Mouse (Mus musculus): ENCODE data around the gene Bpifa6.
"Not testable (repeated sequence)": the region's sequence is repeated elsewhere in the genome, so short reads cannot be mapped to it uniquely, and the experiment has no call there.

Bpifa6 gene

DNA sequence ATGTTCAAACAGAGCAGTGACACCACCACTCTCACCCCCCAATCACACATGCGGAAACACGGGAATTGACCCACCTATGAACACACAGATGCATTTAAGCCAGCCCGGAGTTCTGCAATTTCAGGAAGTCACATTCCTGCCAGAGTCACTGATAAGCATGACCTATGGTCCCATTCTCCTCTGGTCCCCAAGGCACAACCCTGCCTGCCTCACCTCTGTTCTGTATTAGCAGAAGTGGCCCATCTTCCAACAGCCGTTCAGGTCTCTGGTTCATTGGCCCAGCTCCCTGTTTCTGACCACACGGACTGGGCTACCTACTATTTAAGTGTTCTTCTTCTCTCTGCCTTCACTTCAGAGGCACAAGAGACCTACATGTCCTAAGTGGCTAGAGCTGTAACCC lies at the start of gene Bpifa6:
Gene Bpifa6 (plus strand): TSS at position 364 of the 400 bp plus-strand sequence.
- no peak for DNase-seq (ENCODE audit: extremely low spot score, low spot score)

DNA sequence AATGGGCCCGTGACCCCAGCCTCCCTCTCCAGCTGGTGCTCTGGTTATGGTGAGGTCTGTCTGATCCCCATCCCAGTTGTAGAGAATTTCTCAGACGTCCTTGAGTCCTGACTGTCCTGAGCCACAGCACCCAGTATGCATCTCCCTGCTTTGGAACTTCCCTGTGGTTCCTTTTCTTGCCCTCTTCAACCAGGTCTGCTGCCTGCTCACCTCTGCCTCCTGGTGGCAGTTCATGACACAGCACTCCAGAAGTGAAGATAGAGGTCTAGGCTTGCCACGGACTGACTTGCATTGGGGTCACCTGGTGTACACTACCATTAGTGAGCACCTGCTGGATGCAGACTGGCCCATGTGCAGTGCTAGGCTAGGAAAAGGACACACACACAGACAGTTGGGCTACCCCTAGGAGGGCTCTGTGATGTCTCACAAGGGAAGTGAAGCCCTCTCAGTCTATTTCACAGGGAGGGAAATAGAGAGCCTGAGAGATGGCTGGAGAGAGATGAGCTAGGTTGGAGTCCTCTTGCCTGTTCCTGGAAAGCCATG lies 44.8 kb upstream of the Bpifa6 start:
- DNase-seq (ENCODE audit: extremely low spot score, low spot score), result peak; percentile 59

DNA sequence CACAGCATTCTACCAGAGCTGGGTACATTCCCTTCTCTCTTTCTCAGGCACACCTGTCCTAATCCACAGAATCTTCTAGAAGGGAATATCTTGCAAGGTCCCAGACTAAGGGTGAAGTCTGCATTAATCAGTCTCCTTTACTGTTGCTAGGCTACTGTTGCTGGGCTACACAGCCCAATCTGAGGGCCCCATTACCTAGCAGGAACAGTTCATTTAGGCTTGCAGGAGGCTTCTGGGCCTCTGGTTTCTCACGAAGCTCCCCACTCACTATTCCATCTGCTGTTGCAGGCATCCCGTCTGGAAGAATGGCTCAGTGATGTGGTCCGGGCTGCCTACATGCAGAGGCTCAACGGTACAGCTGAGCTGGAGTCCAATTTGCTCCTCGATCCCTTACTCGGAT lies 43.6 kb upstream of the Bpifa6 start:
- no peak for DNase-seq (ENCODE audit: extremely low spot score, low spot score)

DNA sequence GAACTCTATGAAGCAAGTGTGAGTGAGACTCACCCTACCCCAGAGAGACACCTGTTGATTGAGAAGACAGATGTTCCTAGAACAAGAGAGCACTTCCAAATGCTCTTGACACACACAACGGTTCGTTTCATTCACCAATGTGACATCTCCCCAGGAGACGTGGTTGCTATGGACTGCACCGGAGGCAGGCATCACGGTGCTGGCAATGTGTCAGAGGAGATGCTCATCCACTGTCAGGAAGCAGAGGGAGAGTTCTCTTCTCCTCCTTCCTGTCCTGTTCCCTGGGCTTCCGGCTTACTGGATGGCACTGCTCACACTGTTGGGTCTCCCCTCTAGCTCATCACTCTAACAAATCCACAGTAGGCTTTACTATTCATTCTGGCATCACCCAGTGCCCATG lies 41.4 kb upstream of the Bpifa6 start:
- DNase-seq (ENCODE audit: extremely low spot score, low spot score), result no peak

DNA sequence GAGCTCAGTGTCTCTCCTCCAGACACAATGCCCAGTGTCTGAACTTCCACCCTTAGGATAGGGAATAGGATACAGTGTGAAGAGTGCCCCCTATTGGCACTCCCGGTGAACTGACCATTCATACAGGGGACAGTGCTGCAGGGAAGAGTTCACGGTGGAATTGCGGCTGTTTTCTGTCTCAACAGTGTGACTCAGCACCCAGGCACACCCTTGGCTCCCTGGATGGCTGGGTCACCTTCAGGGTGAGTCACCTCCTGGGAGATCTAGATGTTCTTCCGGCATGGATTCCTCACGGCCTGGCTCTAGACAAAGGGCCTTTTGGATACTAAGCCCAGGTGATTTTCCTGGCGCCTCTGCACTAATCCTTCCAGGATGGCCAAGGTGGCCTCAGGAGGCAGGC lies 39.4 kb upstream of the Bpifa6 start:
- DNase-seq (ENCODE audit: extremely low spot score, low spot score), result no peak

DNA sequence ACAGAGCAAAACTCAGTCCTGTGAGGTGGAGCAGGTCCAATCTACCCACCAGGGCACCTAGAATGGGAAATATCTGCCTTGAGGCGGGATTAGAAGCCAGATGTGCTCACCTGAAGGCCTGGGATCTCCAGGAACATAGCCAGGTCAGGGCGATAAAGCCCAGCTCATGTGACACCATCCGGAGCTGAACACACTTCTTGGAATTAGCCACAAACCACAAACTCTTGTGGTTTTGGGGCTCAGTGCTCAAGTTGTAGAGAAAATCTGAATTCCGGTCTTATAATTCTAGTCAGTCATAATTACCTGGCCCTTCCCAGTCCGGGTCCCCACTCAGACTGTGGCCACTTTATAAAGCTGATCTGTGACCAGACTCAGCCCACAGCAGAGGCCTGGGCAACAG lies 36.9 kb upstream of the Bpifa6 start, which contains the start of gene Bpifb4:
Gene Bpifb4 (plus strand): TSS at position 370 of the 400 bp plus-strand sequence.
- DNase-seq (ENCODE audit: extremely low spot score, low spot score), result no peak

DNA sequence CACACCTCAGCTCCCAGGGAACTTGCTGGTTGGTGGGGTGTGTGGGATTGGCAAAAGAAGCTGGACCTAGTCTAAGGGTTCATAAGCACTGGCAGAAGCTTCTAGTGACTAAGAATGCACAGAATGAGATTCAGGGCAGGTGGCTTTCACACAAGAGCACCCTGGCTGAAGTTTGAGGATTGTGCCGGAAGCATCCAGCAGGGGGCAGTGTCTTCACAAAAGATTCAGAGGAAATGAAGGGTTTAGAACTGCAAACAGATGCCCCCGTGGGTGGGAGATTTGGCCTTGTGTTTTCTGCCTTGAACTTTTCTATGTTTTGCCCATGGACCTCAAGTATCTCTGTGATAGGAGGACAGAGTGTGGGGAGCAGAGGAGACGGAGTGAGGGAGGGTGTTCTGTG lies 31.2 kb upstream of the Bpifa6 start:
- DNase-seq (ENCODE audit: extremely low spot score, low spot score), result peak; percentile 71

DNA sequence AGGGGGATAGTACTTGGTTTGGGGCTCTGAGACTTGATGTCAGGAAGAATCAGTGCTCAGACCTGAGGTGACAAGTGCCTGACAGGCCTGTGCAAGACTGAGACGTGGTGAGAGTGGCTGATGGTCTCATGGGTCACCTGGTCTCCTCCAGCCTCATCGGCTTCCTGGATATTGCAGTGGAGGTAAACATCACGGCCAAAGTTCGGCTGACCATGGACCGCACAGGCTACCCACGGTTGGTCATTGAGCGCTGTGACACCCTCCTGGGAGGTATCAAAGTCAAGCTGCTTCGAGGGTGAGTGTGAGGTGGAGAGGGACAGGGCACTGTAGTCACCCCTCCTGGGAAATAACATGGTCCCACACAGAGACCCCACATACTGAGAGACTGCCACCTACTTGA lies 30.2 kb upstream of the Bpifa6 start:
- no peak for DNase-seq (ENCODE audit: extremely low spot score, low spot score)

DNA sequence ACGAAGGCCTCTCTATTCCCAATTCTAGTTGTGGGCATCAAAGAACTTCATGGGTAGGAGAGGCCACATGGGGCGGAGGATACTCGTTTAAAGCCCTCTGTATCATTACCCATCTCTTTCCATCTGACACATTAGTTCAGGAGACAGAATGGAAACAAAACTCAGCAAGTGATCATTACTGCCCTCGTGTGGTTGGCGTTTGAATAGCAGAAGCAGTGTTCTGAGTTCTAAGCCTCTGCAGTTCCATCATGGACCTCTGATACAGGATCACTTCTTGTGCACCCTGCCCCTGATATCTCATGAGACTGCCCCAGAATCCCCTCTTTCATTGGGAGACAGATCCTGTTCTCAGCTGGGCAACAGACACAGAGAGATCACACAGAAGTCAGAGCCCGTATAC lies 21.8 kb upstream of the Bpifa6 start:
- DNase-seq (ENCODE audit: extremely low spot score, low spot score), result peak; percentile 71

DNA sequence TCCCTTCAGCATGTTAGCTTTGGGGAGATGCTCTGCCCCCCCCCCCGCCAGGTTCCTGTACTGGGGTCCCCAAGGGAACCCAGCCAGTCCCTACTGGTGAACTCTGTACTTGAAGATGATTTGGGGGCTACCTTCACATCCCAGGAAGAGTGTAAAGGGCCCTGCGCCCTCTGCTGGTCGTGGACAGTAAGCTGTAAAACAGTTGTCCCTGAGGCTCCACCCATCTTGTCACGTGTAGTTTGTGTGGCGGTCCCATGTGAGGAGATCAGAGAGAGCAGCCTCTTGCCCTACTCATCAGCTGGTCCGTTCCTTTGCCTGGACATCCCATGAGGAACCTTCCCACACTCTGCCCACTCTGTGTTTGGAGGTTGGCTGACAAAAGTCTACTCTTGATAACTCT lies 20.9 kb upstream of the Bpifa6 start:
- DNase-seq (ENCODE audit: extremely low spot score, low spot score), result peak; percentile 62

DNA sequence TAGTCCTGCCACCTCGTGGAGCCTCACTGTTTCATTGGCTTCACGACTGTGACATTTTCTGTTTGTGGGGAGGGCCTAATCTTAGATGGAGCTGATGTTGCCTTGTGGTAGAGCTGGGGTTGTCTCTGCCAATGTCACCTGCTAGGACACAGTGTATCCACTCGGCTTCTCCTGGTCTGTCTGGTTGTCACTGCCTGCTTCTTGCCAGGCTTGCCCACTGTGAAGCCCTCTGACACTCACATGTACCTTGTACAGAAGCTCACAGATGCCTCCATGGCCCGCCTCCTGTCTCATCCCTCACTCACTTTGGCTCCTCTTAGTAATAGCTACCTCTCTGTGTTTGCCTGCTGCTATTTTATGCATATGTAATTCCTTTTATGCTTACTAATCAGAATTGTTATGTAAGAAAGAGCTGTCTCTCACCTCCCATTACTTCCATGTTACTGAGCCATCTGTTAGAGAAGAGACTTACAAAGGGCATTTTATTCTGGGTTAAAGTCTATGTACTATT lies 11.9 kb upstream of the Bpifa6 start:
- DNase-seq (ENCODE audit: extremely low spot score, low spot score), result no peak

DNA sequence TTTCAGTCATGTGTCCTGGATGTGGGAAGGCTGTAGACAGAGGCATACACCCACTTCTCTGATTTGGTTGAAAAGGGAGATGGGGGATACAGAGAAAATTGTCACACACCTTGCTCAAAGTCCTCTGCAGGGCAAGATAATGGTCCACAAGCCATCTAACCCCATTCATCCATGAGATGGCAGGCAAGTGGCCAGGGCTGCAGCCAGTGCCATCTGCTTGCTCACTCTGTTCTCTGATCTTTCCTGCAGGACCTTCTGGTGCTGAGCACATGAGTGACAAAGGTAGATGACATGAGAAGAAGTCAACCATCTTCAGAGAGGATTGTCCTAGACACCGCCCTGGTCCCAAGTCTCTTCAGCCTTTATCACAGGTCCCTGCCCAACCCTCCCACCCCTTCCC lies 11.4 kb upstream of the Bpifa6 start:
- no peak for DNase-seq (ENCODE audit: extremely low spot score, low spot score)

DNA sequence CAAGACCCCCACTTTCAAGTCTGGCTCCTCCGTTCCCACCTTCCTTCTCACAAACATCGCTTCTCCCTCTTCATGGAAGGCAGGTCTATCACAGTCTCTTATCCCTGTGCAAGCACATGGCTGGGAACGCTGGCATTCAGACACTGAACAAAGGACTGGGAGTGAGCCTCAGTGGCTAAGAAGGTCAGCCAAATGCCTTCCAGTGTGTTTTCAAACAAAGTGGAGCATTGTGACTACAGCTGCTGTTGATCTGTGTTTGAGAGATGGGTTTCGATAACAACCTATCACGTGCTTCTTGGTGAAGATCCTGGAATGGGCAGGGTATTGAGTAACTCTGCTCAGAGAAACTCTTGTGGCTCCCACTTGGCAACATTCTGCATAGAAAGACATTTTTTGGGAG lies 4.5 kb upstream of the Bpifa6 start:
- DNase-seq (ENCODE audit: extremely low spot score, low spot score), result no peak

DNA sequence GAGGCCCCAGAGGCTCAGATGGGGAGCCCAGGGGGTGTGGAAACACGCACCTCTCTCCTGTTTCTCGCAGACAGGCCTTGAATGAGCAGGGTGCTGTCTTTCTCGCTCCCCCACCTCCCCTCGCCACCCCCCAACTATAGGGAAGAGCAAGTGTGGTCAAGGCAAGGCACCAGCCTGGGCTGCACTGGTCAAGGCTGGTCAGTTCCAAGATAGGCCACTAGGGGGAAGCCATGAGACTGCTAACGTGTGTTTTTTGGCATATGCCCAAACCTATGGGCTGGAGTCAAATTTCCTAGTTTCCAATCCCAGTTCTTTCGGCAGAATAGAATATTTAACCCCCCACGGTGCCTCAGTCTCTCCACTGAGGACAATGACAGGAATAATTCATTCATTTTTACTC lies 21.0 kb downstream of the Bpifa6 start:
- DNase-seq (ENCODE audit: extremely low spot score, low spot score), result peak; percentile 84

DNA sequence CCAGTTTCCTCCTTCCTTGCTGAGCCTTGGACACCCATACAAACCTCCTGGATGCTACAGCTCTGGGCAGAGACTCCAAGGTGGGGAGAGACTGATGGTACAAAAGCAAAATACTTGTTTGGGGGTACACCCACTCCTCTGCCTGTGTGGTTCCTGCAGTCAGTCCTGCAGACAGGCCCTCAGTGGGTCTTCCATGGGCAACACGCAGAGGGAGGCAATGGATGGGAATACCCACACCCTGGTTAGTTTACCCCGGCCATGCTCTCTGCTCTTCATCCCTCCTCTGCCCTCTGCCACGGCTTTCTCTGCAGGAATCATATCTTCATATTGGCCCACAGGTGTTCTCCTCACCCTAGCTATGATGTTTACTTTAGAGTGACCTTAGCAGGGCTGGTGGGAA lies 25.8 kb downstream of the Bpifa6 start:
- no peak for DNase-seq (ENCODE audit: extremely low spot score, low spot score)

DNA sequence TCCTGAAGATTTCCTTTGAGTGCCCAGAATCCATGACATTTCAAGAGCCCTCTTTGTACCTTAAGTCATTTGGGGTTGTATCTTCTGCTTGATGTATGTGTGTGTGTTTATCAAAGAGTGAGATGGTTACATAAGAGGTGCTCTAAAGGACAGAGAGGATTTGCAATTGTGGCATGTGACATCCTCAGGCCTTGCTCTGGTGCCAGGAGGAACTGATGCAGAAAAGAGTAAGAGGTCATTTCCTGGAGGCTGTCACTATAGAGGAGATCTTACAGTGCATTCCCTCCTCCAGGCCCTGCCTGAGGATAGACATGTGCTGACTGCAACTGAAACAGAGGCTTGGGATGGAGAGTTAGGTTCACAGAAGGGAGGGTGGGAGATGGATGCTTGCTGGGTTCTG lies 26.3 kb downstream of the Bpifa6 start:
- no peak for DNase-seq (ENCODE audit: extremely low spot score, low spot score)

DNA sequence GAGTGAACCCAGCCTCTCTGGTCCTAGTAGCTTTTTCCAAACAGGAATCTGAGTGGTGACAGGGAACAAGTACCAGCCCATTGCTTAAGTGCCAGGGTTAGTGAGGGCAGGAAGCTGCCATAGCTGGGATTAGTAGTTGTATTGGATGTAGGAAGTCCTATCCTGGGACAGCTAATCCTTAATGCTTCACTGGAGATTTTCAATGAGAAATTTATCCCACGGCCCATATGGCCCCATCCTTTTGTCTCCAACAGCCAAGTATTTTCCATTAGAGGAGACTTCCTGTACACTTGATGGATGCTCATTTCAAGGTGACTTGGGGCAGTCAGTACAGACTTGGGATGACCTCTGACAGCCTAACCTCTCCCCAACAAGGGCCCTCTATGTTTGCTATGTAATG lies 29.7 kb downstream of the Bpifa6 start:
- no peak for DNase-seq (ENCODE audit: extremely low spot score, low spot score)

DNA sequence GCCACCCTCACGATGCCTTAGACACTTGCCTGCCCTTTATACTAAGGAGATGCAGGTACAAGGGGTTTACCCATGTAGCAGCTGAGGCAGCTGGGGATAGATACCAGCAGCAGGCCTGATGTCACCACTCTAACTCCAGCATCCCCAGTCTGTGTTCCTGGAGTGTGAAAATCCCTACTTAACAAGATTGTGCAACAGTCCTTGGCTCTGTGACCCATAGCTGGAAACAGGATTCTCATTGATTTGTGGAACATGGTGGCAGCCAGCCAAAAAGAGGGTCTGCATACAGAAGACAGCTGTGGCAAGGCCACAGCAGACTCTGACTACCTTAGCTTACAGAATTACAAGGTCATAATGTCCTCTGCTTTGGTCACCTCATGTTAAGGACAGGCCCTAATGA lies 30.3 kb downstream of the Bpifa6 start:
- DNase-seq (ENCODE audit: extremely low spot score, low spot score), result no peak

DNA sequence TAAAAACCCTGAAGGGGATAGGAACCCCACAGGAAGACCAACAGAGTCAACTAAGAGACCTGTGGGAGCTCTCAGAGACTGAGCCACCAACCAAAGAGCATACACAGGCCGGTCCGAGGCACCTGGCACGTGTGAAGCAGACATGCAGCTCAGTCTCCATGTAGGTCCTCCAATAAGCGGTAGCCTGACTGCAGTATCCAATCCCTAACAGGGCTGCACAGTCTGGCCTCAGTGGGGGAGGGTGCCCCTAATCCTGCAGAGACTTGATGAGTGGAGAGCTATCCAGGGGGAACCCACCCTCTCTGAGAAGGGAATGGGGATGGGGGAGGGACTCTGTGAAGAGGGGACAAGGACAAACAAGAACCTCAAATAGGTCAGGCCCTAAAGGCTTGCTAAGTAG lies 31.0 kb downstream of the Bpifa6 start:
- no peak for DNase-seq (ENCODE audit: extremely low spot score, low spot score)

DNA sequence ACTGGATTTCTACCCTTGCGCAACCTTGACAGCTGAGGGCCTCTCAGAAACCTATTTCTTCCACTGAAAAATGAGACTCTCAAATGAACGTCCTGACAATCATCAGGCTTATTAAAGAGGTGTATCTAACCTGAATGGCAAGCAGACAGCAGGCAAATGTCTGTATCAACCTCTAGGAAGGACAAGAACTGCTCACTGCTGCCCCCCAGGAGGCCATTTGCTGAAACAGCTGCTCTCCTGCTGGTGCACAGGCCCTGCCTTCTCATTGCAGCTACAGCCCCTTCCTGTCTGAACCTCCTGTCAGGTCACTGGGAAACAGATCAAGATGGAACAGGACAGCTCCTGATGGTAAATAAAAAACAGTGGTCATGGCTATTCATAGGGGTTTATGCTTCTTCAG lies 31.6 kb downstream of the Bpifa6 start:
- DNase-seq (ENCODE audit: extremely low spot score, low spot score), result no peak

DNA sequence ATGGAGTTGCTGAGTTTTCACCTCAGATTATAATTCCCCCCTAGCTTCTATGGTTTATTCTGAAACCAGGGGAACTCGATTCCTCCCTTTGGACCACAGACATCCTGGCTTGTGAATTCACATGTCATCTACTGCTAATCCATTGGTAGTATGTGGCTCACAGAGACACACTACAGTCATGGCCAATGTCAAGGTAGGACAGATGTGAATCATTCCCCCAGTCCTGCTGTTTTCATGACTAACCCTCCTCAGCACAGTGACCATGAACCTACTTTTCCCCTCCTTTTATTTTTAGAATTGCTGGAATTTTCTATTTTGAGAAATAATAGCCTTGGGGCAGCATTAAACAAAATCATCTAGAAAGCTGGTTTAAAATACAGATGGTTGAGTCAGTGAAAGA lies 32.6 kb downstream of the Bpifa6 start:
- no peak for DNase-seq (ENCODE audit: extremely low spot score, low spot score)

DNA sequence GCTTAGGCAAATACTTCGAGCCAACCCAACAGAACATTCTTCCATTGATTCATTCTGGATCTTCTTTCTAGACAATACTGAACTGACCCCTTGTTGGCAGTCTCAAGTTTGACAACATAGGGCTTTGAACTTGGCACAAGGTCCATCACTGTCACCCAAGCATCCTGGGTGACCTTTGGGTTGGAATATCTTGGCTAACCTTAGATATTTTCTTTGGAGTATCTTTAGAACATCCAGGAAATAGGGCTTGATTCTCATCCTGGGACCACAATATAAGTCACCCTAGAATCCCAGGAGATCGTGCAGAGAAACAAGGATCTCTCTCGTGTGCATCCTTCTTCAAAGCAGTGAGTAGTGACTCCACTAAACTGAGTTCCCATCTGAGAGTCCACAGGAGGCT lies 33.2 kb downstream of the Bpifa6 start, which contains the start of gene Bpifa2:
Gene Bpifa2 (plus strand): TSS at position 301 of the 400 bp plus-strand sequence.
- no peak for DNase-seq (ENCODE audit: extremely low spot score, low spot score)

DNA sequence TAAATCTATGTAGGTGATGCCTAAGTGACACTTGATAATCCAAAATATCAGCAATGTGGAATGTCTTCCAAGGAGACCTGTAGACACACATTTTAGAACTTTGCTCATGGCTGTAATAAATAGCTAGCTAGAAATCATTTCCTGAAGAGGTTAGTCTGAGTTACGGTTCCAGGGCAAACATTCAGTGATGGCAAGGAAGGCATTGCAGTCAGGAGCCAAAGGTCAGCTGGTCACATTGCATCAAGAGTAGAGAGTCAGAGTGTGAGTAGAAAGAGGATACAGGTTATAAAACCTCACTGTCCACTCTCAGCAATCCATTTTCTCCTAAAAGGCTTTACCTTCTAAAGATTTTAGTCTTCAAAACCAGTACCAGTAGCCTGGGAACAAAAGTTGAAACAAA lies 43.2 kb downstream of the Bpifa6 start:
- DNase-seq (ENCODE audit: extremely low spot score, low spot score), result no peak

DNA sequence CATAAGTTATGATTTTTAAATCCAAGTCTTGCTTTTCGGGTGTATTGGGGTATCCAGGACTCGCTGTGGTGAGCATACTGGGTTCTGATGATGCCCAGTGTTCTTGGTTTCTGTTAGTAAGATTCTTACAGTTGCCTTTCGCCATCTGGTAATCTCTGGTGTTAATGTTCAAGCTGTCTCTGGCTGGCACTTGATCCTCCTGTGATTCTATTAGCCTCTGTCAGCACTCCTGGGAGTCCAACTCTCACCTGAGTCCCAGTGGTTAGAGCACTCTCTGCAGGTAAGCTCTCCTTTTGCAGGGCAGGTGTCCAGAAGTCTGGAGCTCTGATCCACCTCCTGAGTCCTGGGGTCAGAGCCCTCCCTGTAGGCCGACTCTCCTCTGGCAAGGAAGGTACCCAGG lies 49.9 kb downstream of the Bpifa6 start:
- not testable (repeated sequence) for DNase-seq (ENCODE audit: extremely low spot score, low spot score)
